Mouse (Mus musculus): ENCODE results near the gene Gm4787. TPM values are rescaled to one million over a fixed set of nuclear protein-coding genes. Genes with fewer than 3 reads are reported as not detected.

Gm4787 gene
- polyA plus RNA-seq (2014; fragmentation: Illumina TruSeq; extraction: RNeasy Lipid Tissue Mini Kit (QIAGEN cat#74804); ENCODE audit: low read depth, low replicate concordance): 393 TPM

DNA sequence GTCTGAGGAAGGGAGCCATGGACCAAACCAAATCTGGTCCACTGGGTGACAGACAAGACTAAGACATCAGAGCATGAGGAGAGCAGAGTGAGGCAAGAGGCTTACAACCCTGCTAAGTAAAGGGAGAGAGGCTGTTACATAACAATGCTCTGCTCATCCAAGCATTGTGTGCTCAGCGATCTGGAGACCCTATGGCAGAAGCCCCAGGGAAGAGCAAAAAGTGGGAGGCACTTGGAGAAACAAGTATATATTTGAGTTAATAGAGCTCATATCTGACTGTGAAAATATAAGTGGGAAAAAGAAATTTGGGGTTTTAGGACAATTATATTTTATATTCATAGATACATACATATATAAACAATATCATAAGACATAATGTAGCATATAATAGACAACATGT is at the start of gene Gm4787:
Gene Gm4787 (minus strand): TSS at position 101 of the 400 bp plus-strand sequence.

DNA sequence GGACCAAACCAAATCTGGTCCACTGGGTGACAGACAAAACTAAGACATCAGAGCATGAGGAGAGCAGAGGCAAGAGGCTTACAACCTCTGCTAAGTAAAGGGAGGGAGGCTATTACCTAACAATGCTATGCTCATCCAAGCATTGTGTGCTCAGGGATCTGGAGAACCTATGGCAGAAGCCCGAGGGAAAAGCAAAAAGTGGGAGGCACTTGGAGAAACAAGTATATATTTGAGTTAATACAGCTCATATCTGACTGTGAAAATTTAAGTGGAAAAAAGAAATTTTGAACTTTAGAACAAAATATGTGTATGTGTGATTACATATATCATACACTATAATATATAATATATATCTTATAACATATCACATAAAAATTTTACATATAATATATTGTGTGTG is 42.6 kb upstream of the Gm4787 start, which contains the start of gene Adam4:
Gene Adam4 (minus strand): TSS at position 101 of the 400 bp plus-strand sequence.

DNA sequence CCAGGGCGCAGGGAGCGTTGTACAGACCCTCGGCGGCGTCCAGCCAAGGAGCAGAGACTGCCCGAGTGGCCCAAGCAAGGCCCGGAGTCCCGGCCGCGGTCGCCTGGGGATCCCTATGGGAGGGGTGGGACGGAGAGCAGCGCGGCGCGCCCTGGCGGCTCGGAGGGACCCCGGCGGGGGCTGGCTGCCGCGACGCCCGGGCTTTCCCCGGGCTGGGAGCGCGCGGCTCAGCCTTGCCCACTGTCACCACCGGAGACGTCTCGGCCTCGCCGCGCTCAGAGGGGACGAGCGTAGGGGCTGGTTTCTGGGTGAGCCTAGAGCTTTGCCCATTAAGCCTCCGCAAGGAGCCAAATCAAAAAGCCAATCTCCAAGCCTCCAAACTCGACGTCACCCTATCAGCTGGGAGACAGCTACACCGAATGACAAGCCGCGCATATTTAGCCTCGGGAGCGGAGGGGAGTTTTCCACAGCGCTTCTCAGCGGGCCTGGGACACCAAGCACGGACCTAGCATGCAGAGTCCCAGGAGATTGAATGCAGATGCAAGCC is 46.3 kb downstream of the Gm4787 start, which contains the start of gene Slc8a3:
Gene Slc8a3 (minus strand): TSS at position 306 of the 547 bp plus-strand sequence.

Other genes starting within 250 kb of the Gm4787 start
- gene Slc8a3, start 46.3 kb downstream of the Gm4787 start, polyA plus RNA-seq (2014; fragmentation: Illumina TruSeq; extraction: RNeasy Lipid Tissue Mini Kit (QIAGEN cat#74804); ENCODE audit: low read depth, low replicate concordance): 0.06 TPM
- gene Adam4, start 42.5 kb upstream of the Gm4787 start, polyA plus RNA-seq (2014; fragmentation: Illumina TruSeq; extraction: RNeasy Lipid Tissue Mini Kit (QIAGEN cat#74804); ENCODE audit: low read depth, low replicate concordance): 110 TPM
- gene Cox16, start 105.7 kb upstream of the Gm4787 start, polyA plus RNA-seq (2014; fragmentation: Illumina TruSeq; extraction: RNeasy Lipid Tissue Mini Kit (QIAGEN cat#74804); ENCODE audit: low read depth, low replicate concordance): 256 TPM
- 10.8 TPM for gene Gm20498, start 153.4 kb upstream of the Gm4787 start, polyA plus RNA-seq (2014; fragmentation: Illumina TruSeq; extraction: RNeasy Lipid Tissue Mini Kit (QIAGEN cat#74804); ENCODE audit: low read depth, low replicate concordance)
- 73.0 TPM for gene Synj2bp, start 153.4 kb upstream of the Gm4787 start, polyA plus RNA-seq (2014; fragmentation: Illumina TruSeq; extraction: RNeasy Lipid Tissue Mini Kit (QIAGEN cat#74804); ENCODE audit: low read depth, low replicate concordance)
- gene Adam21, start 189.0 kb upstream of the Gm4787 start, polyA plus RNA-seq (2014; fragmentation: Illumina TruSeq; extraction: RNeasy Lipid Tissue Mini Kit (QIAGEN cat#74804); ENCODE audit: low read depth, low replicate concordance): 55.0 TPM
- 57.3 TPM for gene Med6, start 215.5 kb upstream of the Gm4787 start, polyA plus RNA-seq (2014; fragmentation: Illumina TruSeq; extraction: RNeasy Lipid Tissue Mini Kit (QIAGEN cat#74804); ENCODE audit: low read depth, low replicate concordance)

Measured in testis, adult 10 weeks (tissue).